Mouse (Mus musculus) T-cell, adult 2 months (primary cell): ENCODE data around the gene Fgfr1op.

Source experiments
- DNase-seq: peaks from one replicate; pipeline ENCODE4 v3.0.0; 2022; ENCODE audit warnings: low spot score

Gene Fgfr1op

GRCm38 (mm10) chr17:8228622-8229021 lies 63.3 kb downstream of the Fgfr1op start:
- no peak for DNase-seq

GRCm38 (mm10) chr17:8229607-8230006 lies 64.3 kb downstream of the Fgfr1op start:
- no peak for DNase-seq

GRCm38 (mm10) chr17:8232089-8232488 lies 66.8 kb downstream of the Fgfr1op start:
- no peak for DNase-seq

GRCm38 (mm10) chr17:8233618-8234214 lies 68.4 kb downstream of the Fgfr1op start:
- no peak for DNase-seq

- no peak for DNase-seq
Observed at GRCm38 (mm10) chr17:8234537-8234936, 69.2 kb downstream of the Fgfr1op start.

- DNase-seq: no peak
Observed at GRCm38 (mm10) chr17:8235743-8236142, 70.4 kb downstream of the Fgfr1op start, which contains the start of gene Ccr6. Gene Ccr6, plus strand, starts transcription at chr17:8236043.

GRCm38 (mm10) chr17:8238012-8238710 lies 72.9 kb downstream of the Fgfr1op start:
- DNase-seq: no peak

- DNase-seq: no peak
Observed at GRCm38 (mm10) chr17:8239561-8239960, 74.3 kb downstream of the Fgfr1op start.

GRCm38 (mm10) chr17:8240517-8240916 lies 75.2 kb downstream of the Fgfr1op start:
- no peak for DNase-seq

GRCm38 (mm10) chr17:8241645-8242044 lies 76.3 kb downstream of the Fgfr1op start:
- DNase-seq: no peak

GRCm38 (mm10) chr17:8242186-8242585 lies 76.9 kb downstream of the Fgfr1op start:
- DNase-seq: no peak

GRCm38 (mm10) chr17:8244124-8244523 lies 78.8 kb downstream of the Fgfr1op start:
- DNase-seq: no peak

GRCm38 (mm10) chr17:8246102-8246754 lies 80.9 kb downstream of the Fgfr1op start:
- DNase-seq: no peak
